Mouse (Mus musculus): ENCODE results near the gene Kctd20. TPM values are rescaled to one million over a fixed set of nuclear protein-coding genes. Genes with fewer than 3 reads are reported as not detected.

Kctd20 gene
- 34.8 TPM for polyA plus RNA-seq (2012; fragmentation: generic; extraction: Trizol)

DNA sequence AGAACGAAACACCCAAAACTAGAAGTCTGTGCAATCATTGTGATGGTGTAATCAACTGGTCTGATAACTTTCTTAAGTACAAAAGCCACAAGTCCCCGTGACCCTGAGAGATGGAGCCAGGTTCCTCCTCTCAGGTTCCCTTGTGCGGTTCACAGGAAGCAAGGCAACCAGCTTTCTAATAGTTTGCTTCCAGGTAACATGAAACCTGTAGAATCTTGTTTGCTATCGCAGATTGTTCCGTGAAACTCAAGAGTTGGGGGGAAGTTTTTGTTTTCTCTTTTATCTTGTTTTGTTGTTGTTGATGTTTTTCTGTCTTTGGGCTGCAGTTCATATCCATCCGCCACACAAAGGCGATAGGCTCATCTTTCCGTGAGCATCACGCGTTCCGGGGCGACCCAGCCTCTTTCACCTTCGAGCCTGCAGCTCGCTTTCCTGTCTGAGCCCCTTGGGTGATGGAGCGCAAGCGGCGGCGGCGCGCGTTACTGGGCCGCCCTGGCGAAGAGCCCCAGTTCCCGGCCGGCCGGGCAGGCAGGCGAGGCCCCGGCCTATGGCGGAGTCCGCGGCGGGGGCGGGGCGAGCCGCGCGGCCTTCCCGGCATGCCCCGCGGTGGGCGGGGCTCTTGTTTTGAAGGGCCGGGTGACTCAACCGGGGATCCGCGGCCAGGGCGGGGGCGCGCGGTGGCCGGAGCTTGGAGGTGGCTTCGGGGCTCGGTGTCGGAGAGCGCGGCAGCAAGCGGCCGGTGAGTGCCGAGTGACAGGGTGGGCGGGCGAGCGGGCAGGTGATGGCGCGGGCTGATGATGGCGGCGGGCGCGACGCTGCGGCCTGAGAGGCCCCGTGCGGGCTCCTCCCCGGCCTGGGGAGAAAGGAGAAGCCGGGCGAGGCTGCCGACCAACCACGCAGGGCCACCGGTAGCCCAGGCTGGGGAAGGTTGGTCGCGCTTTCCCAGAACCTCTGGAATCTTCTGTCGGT is at the start of gene Kctd20:
TSS of gene Kctd20 (plus strand) at position 120 of the 969 bp plus-strand sequence.
- Histone ChIP-seq H3K27me3 (ENCODE audit: control insufficient read depth, insufficient read depth, insufficient read length) (no peaks in the 10 kb centered on the region), H3K79me2 (ENCODE audit: control insufficient read depth, insufficient read depth) (peaks cover 47% of the 10 kb centered on the region), H3K4me2 (ENCODE audit: low read depth) (peak within 1 kb of the TSS; percentile 90), H3K4me3 (peak within 1 kb of the TSS; percentile 42), H3ac (ENCODE audit: control insufficient read depth, insufficient read length) (peak within 1 kb of the TSS; percentile 59), H3K36me3 (ENCODE audit: control insufficient read depth, insufficient read depth) (no peaks in the 10 kb centered on the region)
- TF ChIP-seq POLR2AphosphoS2 (IDR thresholded peaks at IDR 0.05; ENCODE audit: insufficient read length, low read depth) (peak; percentile 81), TCF12 (IDR thresholded peaks at IDR 0.05; ENCODE audit: insufficient read depth, poor library complexity, severe bottlenecking) (no peak), SRF (IDR thresholded peaks at IDR 0.05; ENCODE audit: control insufficient read depth, insufficient read length, low read depth) (no peak), POLR2A (IDR thresholded peaks at IDR 0.05; ENCODE audit: insufficient read length, low read depth) (peak; percentile 86), TCF3 (IDR thresholded peaks at IDR 0.05; ENCODE audit: insufficient read length, low read depth) (no peak), MAX (IDR thresholded peaks at IDR 0.05; ENCODE audit: low read depth) (no peak), USF1 (IDR thresholded peaks at IDR 0.05; ENCODE audit: low read depth) (no peak), CEBPB (IDR thresholded peaks at IDR 0.05; ENCODE audit: insufficient read depth, poor library complexity, severe bottlenecking) (no peak), MYOG (IDR thresholded peaks at IDR 0.05; ENCODE audit: control insufficient read depth in 1 of 3, insufficient read depth in 1 of 3, insufficient read length in 2 of 3, low read depth in 2 of 3) (peak in 1 of 3 experiments; percentile 10), MYOD1 (IDR thresholded peaks at IDR 0.05; ENCODE audit: control insufficient read depth in 1 of 3, insufficient read length in 2 of 3, low read depth in 2 of 3) (peak in 1 of 3 experiments; percentile 60), REST (IDR thresholded peaks at IDR 0.05; ENCODE audit: insufficient read depth, insufficient read length) (no peak), E2F4 (IDR thresholded peaks at IDR 0.05; ENCODE audit: insufficient read depth) (peak; percentile 9)

- no peaks in the 10 kb centered on the region for H3K79me2 ChIP-seq (ENCODE audit: control insufficient read depth, insufficient read depth)
- H3K4me3 ChIP-seq: no peak overlapping the region
- no peaks in the 10 kb centered on the region for H3K27me3 ChIP-seq (ENCODE audit: control insufficient read depth, insufficient read depth, insufficient read length)
- no peak overlapping the region for H3ac ChIP-seq (ENCODE audit: control insufficient read depth, insufficient read length)
- no peak overlapping the region for H3K4me2 ChIP-seq (ENCODE audit: low read depth)
- no peaks in the 10 kb centered on the region for H3K36me3 ChIP-seq (ENCODE audit: control insufficient read depth, insufficient read depth)
- TF ChIP-seq TCF3 (IDR thresholded peaks at IDR 0.05; ENCODE audit: insufficient read length, low read depth): no peak
- no peak for TF ChIP-seq POLR2A (IDR thresholded peaks at IDR 0.05; ENCODE audit: insufficient read length, low read depth)
- TF ChIP-seq MYOD1 (IDR thresholded peaks at IDR 0.05; ENCODE audit: control insufficient read depth in 1 of 3, insufficient read length in 2 of 3, low read depth in 2 of 3): no peak
- TF ChIP-seq CEBPB (IDR thresholded peaks at IDR 0.05; ENCODE audit: insufficient read depth, poor library complexity, severe bottlenecking): no peak
- no peak for TF ChIP-seq USF1 (IDR thresholded peaks at IDR 0.05; ENCODE audit: low read depth)
- no peak for TF ChIP-seq SRF (IDR thresholded peaks at IDR 0.05; ENCODE audit: control insufficient read depth, insufficient read length, low read depth)
- TF ChIP-seq MYOG (IDR thresholded peaks at IDR 0.05; ENCODE audit: control insufficient read depth in 1 of 3, insufficient read depth in 1 of 3, insufficient read length in 2 of 3, low read depth in 2 of 3): no peak
- TF ChIP-seq TCF12 (IDR thresholded peaks at IDR 0.05; ENCODE audit: insufficient read depth, poor library complexity, severe bottlenecking): no peak
- no peak for TF ChIP-seq E2F4 (IDR thresholded peaks at IDR 0.05; ENCODE audit: insufficient read depth)
- TF ChIP-seq MAX (IDR thresholded peaks at IDR 0.05; ENCODE audit: low read depth): no peak
- TF ChIP-seq POLR2AphosphoS2 (IDR thresholded peaks at IDR 0.05; ENCODE audit: insufficient read length, low read depth): no peak
- no peak for TF ChIP-seq REST (IDR thresholded peaks at IDR 0.05; ENCODE audit: insufficient read depth, insufficient read length)
These were observed 47.0 kb upstream of the Kctd20 start for GRCm38 (mm10) chr17:28904546-28905376.

DNA sequence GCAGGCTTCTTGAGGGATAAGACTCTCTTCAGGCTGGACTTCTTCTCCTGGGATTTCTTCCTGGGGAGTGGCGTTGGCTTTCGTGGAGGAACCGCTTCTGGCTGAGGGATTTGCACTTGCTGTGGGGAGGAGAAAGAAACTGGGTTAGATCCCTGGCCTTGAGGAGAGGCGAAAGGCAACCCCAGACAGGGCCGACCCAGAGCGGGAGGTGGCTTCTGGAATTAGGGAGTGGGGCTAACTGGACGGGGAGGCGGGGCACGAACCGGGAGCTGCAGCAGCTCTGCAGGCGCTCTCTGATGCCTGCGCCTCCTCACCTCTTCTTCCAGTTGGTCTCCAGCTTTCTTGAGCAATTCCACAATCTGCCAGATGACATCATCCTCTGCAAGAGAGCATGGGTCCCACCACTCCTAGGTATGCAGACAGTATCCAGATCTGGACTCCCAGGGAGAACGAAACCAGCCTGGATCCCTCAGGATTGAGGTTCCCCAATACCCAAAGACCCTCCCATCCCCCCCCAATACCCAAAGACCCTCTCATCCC is 46.3 kb upstream of the Kctd20 start:
- no peak overlapping the region for H3K4me2 ChIP-seq (ENCODE audit: low read depth)
- H3K79me2 ChIP-seq (ENCODE audit: control insufficient read depth, insufficient read depth): no peaks in the 10 kb centered on the region
- TF ChIP-seq POLR2AphosphoS2 (IDR thresholded peaks at IDR 0.05; ENCODE audit: insufficient read length, low read depth) (no peak), E2F4 (IDR thresholded peaks at IDR 0.05; ENCODE audit: insufficient read depth) (no peak), TCF3 (IDR thresholded peaks at IDR 0.05; ENCODE audit: insufficient read length, low read depth) (no peak), MYOG (IDR thresholded peaks at IDR 0.05; ENCODE audit: control insufficient read depth in 1 of 3, insufficient read depth in 1 of 3, insufficient read length in 2 of 3, low read depth in 2 of 3) (no peak), REST (IDR thresholded peaks at IDR 0.05; ENCODE audit: insufficient read depth, insufficient read length) (no peak), CEBPB (IDR thresholded peaks at IDR 0.05; ENCODE audit: insufficient read depth, poor library complexity, severe bottlenecking) (no peak), MYOD1 (IDR thresholded peaks at IDR 0.05; ENCODE audit: control insufficient read depth in 1 of 3, insufficient read length in 2 of 3, low read depth in 2 of 3) (no peak), USF1 (IDR thresholded peaks at IDR 0.05; ENCODE audit: low read depth) (no peak), POLR2A (IDR thresholded peaks at IDR 0.05; ENCODE audit: insufficient read length, low read depth) (no peak), SRF (IDR thresholded peaks at IDR 0.05; ENCODE audit: control insufficient read depth, insufficient read length, low read depth) (no peak), MAX (IDR thresholded peaks at IDR 0.05; ENCODE audit: low read depth) (no peak)
- H3K4me3 ChIP-seq: no peak overlapping the region
- no peak overlapping the region for H3ac ChIP-seq (ENCODE audit: control insufficient read depth, insufficient read length)
- H3K27me3 ChIP-seq (ENCODE audit: control insufficient read depth, insufficient read depth, insufficient read length): no peaks in the 10 kb centered on the region
- H3K36me3 ChIP-seq (ENCODE audit: control insufficient read depth, insufficient read depth): no peaks in the 10 kb centered on the region

GRCm38 (mm10) chr17:28907959-28908358 is 43.8 kb upstream of the Kctd20 start:
- Histone ChIP-seq H3ac (ENCODE audit: control insufficient read depth, insufficient read length) (no peak overlapping the region), H3K4me2 (ENCODE audit: low read depth) (no peak overlapping the region), H3K79me2 (ENCODE audit: control insufficient read depth, insufficient read depth) (no peaks in the 10 kb centered on the region), H3K27me3 (ENCODE audit: control insufficient read depth, insufficient read depth, insufficient read length) (no peaks in the 10 kb centered on the region), H3K4me3 (no peak overlapping the region), H3K36me3 (ENCODE audit: control insufficient read depth, insufficient read depth) (no peaks in the 10 kb centered on the region)
- TF ChIP-seq E2F4 (IDR thresholded peaks at IDR 0.05; ENCODE audit: insufficient read depth): no peak
- TF ChIP-seq MYOG (IDR thresholded peaks at IDR 0.05; ENCODE audit: control insufficient read depth in 1 of 3, insufficient read depth in 1 of 3, insufficient read length in 2 of 3, low read depth in 2 of 3): no peak
- no peak for TF ChIP-seq MYOD1 (IDR thresholded peaks at IDR 0.05; ENCODE audit: control insufficient read depth in 1 of 3, insufficient read length in 2 of 3, low read depth in 2 of 3)
- TF ChIP-seq USF1 (IDR thresholded peaks at IDR 0.05; ENCODE audit: low read depth): no peak
- TF ChIP-seq TCF3 (IDR thresholded peaks at IDR 0.05; ENCODE audit: insufficient read length, low read depth): no peak
- TF ChIP-seq POLR2AphosphoS2 (IDR thresholded peaks at IDR 0.05; ENCODE audit: insufficient read length, low read depth): no peak
- no peak for TF ChIP-seq REST (IDR thresholded peaks at IDR 0.05; ENCODE audit: insufficient read depth, insufficient read length)
- no peak for TF ChIP-seq MAX (IDR thresholded peaks at IDR 0.05; ENCODE audit: low read depth)
